Mouse (Mus musculus): Measurements from ENCODE around the gene Gorasp2. TPM values are rescaled to one million over a fixed set of nuclear protein-coding genes. Genes with fewer than 3 reads are reported as not detected.

Gene Gorasp2
- total and polyA plus RNA-seq, 3 experiments = 65.4 to 145 (median 77.4) TPM

GRCm38 (mm10) chr2:70682324-70682723 lies 20.9 kb downstream of the Gorasp2 start:
- in situ Hi-C loops (cut with MboI; ENCODE audit: low pct_ligation_motif_present, low pct_unique_long_range_greater_than_20kb, low sequenced_read_pairs) (no loop called here), dilution Hi-C loops (cut with MboI; ENCODE audit: extremely low pct_ligation_motif_present, extremely low pct_unique_long_range_greater_than_20kb, low sequenced_read_pairs) (no loop called here)
- H3K9me3 ChIP-seq (replicated peaks; ENCODE audit: low read length) = no peaks in the 10 kb centered on the region
- no peak for DNase-seq (ENCODE audit: extremely low read depth)
- no peak overlapping the region for H3K4me2 ChIP-seq (ENCODE audit: insufficient read depth, low read depth, poor library complexity, severe bottlenecking)
- H3K27me3 ChIP-seq (replicated peaks) = no peaks in the 10 kb centered on the region
- no peak overlapping the region for H3K4me3 ChIP-seq (replicated peaks in 1 of 3; ENCODE audit: low read depth in 2 of 3, low read length in 2 of 3, poor library complexity in 1 of 3)
- no peaks in the 10 kb centered on the region for H3K4me1 ChIP-seq (ENCODE audit: control insufficient read depth in 1 of 2, insufficient read depth in 2 of 2)
- H3K27ac ChIP-seq (ENCODE audit: insufficient read depth, low read depth) = no peak overlapping the region
- no peak overlapping the region for H3K9ac ChIP-seq (ENCODE audit: insufficient read depth, low read depth)
- H3K79me2 ChIP-seq (replicated peaks; ENCODE audit: control insufficient read depth, extremely low read depth, insufficient read depth, poor library complexity, severe bottlenecking) = no peaks in the 10 kb centered on the region
- TF ChIP-seq CHD1 (IDR thresholded peaks at IDR 0.05; ENCODE audit: low read depth, low read length) (no peak), ZMIZ1 (IDR thresholded peaks at IDR 0.05; ENCODE audit: low read depth, low read length) (no peak), ZNF384 (IDR thresholded peaks at IDR 0.05; ENCODE audit: low read depth, low read length) (no peak), EP300 (IDR thresholded peaks at IDR 0.05; ENCODE audit: low read length) (no peak), HCFC1 (IDR thresholded peaks at IDR 0.05; ENCODE audit: low read depth, low read length) (no peak)
- peaks cover 72 to 98% of the 10 kb centered on the region in 2 experiments for H3K36me3 ChIP-seq (replicated peaks in 1 of 2; ENCODE audit: control insufficient read depth in 1 of 2, insufficient read depth in 1 of 2, low read length in 1 of 2)

- DNase-seq (ENCODE audit: extremely low read depth) = no peak
- dilution Hi-C loops (cut with MboI; ENCODE audit: extremely low pct_ligation_motif_present, extremely low pct_unique_long_range_greater_than_20kb, low sequenced_read_pairs) (no loop called here), in situ Hi-C loops (cut with MboI; ENCODE audit: low pct_ligation_motif_present, low pct_unique_long_range_greater_than_20kb, low sequenced_read_pairs) (no loop called here)
- Histone ChIP-seq H3K79me2 (replicated peaks; ENCODE audit: control insufficient read depth, extremely low read depth, insufficient read depth, poor library complexity, severe bottlenecking) (no peaks in the 10 kb centered on the region), H3K4me3 (replicated peaks in 1 of 3; ENCODE audit: low read depth in 2 of 3, low read length in 2 of 3, poor library complexity in 1 of 3) (no peak overlapping the region), H3K4me1 (ENCODE audit: control insufficient read depth in 1 of 2, insufficient read depth in 2 of 2) (peaks cover 2 to 25% of the 10 kb centered on the region in 2 experiments; a peak in 3 of 4 replicates), H3K9ac (ENCODE audit: insufficient read depth, low read depth) (no peak overlapping the region), H3K27me3 (replicated peaks) (no peaks in the 10 kb centered on the region), H3K9me3 (replicated peaks; ENCODE audit: low read length) (no peaks in the 10 kb centered on the region), H3K36me3 (replicated peaks in 1 of 2; ENCODE audit: control insufficient read depth in 1 of 2, insufficient read depth in 1 of 2, low read length in 1 of 2) (peaks cover 72 to 98% of the 10 kb centered on the region in 2 experiments), H3K27ac (ENCODE audit: insufficient read depth, low read depth) (no peak overlapping the region), H3K4me2 (ENCODE audit: insufficient read depth, low read depth, poor library complexity, severe bottlenecking) (no peak overlapping the region)
- no peak for TF ChIP-seq PAX5 (IDR thresholded peaks at IDR 0.05; ENCODE audit: low read length)
- no peak for TF ChIP-seq JUND (conservative IDR thresholded peaks at IDR 0.05; ENCODE audit: low read depth, low read length)
These were observed 27.2 kb downstream of the Gorasp2 start for GRCm38 (mm10) chr2:70688454-70689078.

GRCm38 (mm10) chr2:70690195-70690594 lies 28.8 kb downstream of the Gorasp2 start:
- Histone ChIP-seq H3K79me2 (replicated peaks; ENCODE audit: control insufficient read depth, extremely low read depth, insufficient read depth, poor library complexity, severe bottlenecking) (no peaks in the 10 kb centered on the region), H3K27ac (ENCODE audit: insufficient read depth, low read depth) (peak overlapping the region; percentile 5; the same call in 1 of the 2 replicates), H3K4me2 (ENCODE audit: insufficient read depth, low read depth, poor library complexity, severe bottlenecking) (no peak overlapping the region), H3K27me3 (replicated peaks) (no peaks in the 10 kb centered on the region), H3K4me1 (ENCODE audit: control insufficient read depth in 1 of 2, insufficient read depth in 2 of 2) (peaks cover 2 to 30% of the 10 kb centered on the region in 2 experiments; a peak in 3 of 4 replicates), H3K36me3 (replicated peaks in 1 of 2; ENCODE audit: control insufficient read depth in 1 of 2, insufficient read depth in 1 of 2, low read length in 1 of 2) (peaks cover 59 to 94% of the 10 kb centered on the region in 2 experiments), H3K4me3 (replicated peaks in 1 of 3; ENCODE audit: low read depth in 2 of 3, low read length in 2 of 3, poor library complexity in 1 of 3) (no peak overlapping the region), H3K9ac (ENCODE audit: insufficient read depth, low read depth) (no peak overlapping the region), H3K9me3 (replicated peaks; ENCODE audit: low read length) (no peaks in the 10 kb centered on the region)
- no peak for TF ChIP-seq BHLHE40 (IDR thresholded peaks at IDR 0.05; ENCODE audit: low read depth, low read length)
- no peak for TF ChIP-seq RAD21 (IDR thresholded peaks at IDR 0.05; ENCODE audit: low read depth, low read length)
- TF ChIP-seq POLR2A (IDR thresholded peaks at IDR 0.05; ENCODE audit: low read depth, low read length) = no peak
- TF ChIP-seq ELF1 (IDR thresholded peaks at IDR 0.05; ENCODE audit: low read depth, low read length) = no peak
- TF ChIP-seq CHD1 (IDR thresholded peaks at IDR 0.05; ENCODE audit: low read depth, low read length) = no peak
- TF ChIP-seq ZKSCAN1 (IDR thresholded peaks at IDR 0.05; ENCODE audit: borderline replicate concordance, low read depth, low read length) = no peak
- no peak for TF ChIP-seq ZNF384 (IDR thresholded peaks at IDR 0.05; ENCODE audit: low read depth, low read length)
- TF ChIP-seq KAT2A (IDR thresholded peaks at IDR 0.05; ENCODE audit: insufficient replicate concordance, low read length) = no peak
- no peak for TF ChIP-seq SMC3 (IDR thresholded peaks at IDR 0.05; ENCODE audit: low read depth, low read length)
- in situ Hi-C loops (cut with MboI; ENCODE audit: low pct_ligation_motif_present, low pct_unique_long_range_greater_than_20kb, low sequenced_read_pairs) (no loop called here), dilution Hi-C loops (cut with MboI; ENCODE audit: extremely low pct_ligation_motif_present, extremely low pct_unique_long_range_greater_than_20kb, low sequenced_read_pairs) (no loop called here)
- DNase-seq (ENCODE audit: extremely low read depth) = peak; percentile 33
